Mouse (Mus musculus) heart, embryonic 10.5 days (tissue): Measurements from ENCODE around the gene Mmadhc. TPM values are rescaled to one million over a fixed set of nuclear protein-coding genes. Genes with fewer than 3 reads are reported as not detected.

Experiments
- DNase-seq: peaks from one replicate; pipeline ENCODE4 v3.0.0-alpha.2; 2017; ENCODE audit warnings: low spot score
- H3K27ac ChIP-seq: fragments of 300-500 bp; sonication (generic); 2 replicates; pipeline ENCODE4 v1.5.1; 2016; ENCODE audit warnings: mild to moderate bottlenecking
- H3K27me3 ChIP-seq: fragments of 300-500 bp; sonication (generic); 2 replicates; pipeline ENCODE4 v1.6.1; 2016; ENCODE audit warnings: mild to moderate bottlenecking; ENCODE audit not compliant: poor library complexity, insufficient read depth, severe bottlenecking
- H3K36me3 ChIP-seq: fragments of 300-500 bp; sonication (generic); 2 replicates; pipeline ENCODE4 v1.6.1; 2016; ENCODE audit warnings: mild to moderate bottlenecking, moderate library complexity
- H3K4me1 ChIP-seq: fragments of 300-500 bp; sonication (generic); 2 replicates; pipeline ENCODE4 v1.6.1; 2016; ENCODE audit warnings: mild to moderate bottlenecking
- H3K4me3 ChIP-seq: fragments of 300-500 bp; sonication (generic); 2 replicates; pipeline ENCODE4 v1.5.1; 2016; ENCODE audit warnings: mild to moderate bottlenecking, moderate library complexity
- H3K9me3 ChIP-seq: fragments of 300-500 bp; sonication (generic); 2 replicates; pipeline ENCODE4 v1.6.1; 2016; ENCODE audit warnings: mild to moderate bottlenecking, moderate library complexity
- WGBS: fragments of 180-500 bp; shearing (Covaris S2); methylation state at CpG from one replicate; pipeline ENCODE4 v1.1.7; 2016; 5-methylcytosine and 5-hydroxymethylcytosine counted together
- polyA plus RNA-seq: library from polyadenylated mRNA; unstranded; fragments of >200 nt; fragmentation: Nextera tagmentation; extraction: Ambion mirVana; gene quantifications from 2 replicates; pipeline ENCODE4 v1.2.1, GENCODE M21; 2016

Gene Mmadhc
- polyA plus RNA-seq, 1 experiment from 2014 or later, result 165 TPM

- H3K36me3 ChIP-seq, result peaks cover 27% of the 10 kb centered on the region
- H3K9me3 ChIP-seq, result no peaks in the 10 kb centered on the region
- no peak overlapping the region for H3K4me3 ChIP-seq
- peaks cover 17% of the 10 kb centered on the region for H3K4me1 ChIP-seq
- WGBS, result 82% methylated on average over 3 of the region's 3 CpGs
- DNase-seq, result no peak
- H3K27me3 ChIP-seq, result no peaks in the 10 kb centered on the region
- H3K27ac ChIP-seq, result no peak overlapping the region
These were observed 3.0 kb downstream of the Mmadhc start for GRCm38 (mm10) chr2:50293572-50293971.

- Histone ChIP-seq H3K4me3 (no peak overlapping the region), H3K27me3 (no peaks in the 10 kb centered on the region), H3K36me3 (peaks cover 44% of the 10 kb centered on the region), H3K27ac (no peak overlapping the region), H3K9me3 (no peaks in the 10 kb centered on the region), H3K4me1 (peaks cover 17% of the 10 kb centered on the region)
- DNase-seq, result no peak
- WGBS, result 56% methylated on average over 2 of the region's 2 CpGs
These were observed 4.7 kb downstream of the Mmadhc start for GRCm38 (mm10) chr2:50291901-50292300.

- H3K9me3 ChIP-seq, result no peaks in the 10 kb centered on the region
- no peaks in the 10 kb centered on the region for H3K27me3 ChIP-seq
- WGBS, result 95% methylated on average over 2 of the region's 2 CpGs
- H3K27ac ChIP-seq, result no peak overlapping the region
- peaks cover 17% of the 10 kb centered on the region for H3K4me1 ChIP-seq
- no peak overlapping the region for H3K4me3 ChIP-seq
- DNase-seq, result no peak
- H3K36me3 ChIP-seq, result peaks cover 54% of the 10 kb centered on the region
These were observed 5.8 kb downstream of the Mmadhc start for GRCm38 (mm10) chr2:50290754-50291153.

GRCm38 (mm10) chr2:50284781-50285180 lies 11.8 kb downstream of the Mmadhc start:
- WGBS, result 92% methylated on average over 3 of the region's 3 CpGs
- no peaks in the 10 kb centered on the region for H3K27me3 ChIP-seq
- no peak overlapping the region for H3K4me3 ChIP-seq
- no peaks in the 10 kb centered on the region for H3K4me1 ChIP-seq
- no peak for DNase-seq
- peaks cover 76% of the 10 kb centered on the region for H3K36me3 ChIP-seq
- no peaks in the 10 kb centered on the region for H3K9me3 ChIP-seq
- H3K27ac ChIP-seq, result no peak overlapping the region

- no peaks in the 10 kb centered on the region for H3K4me1 ChIP-seq
- 89% methylated on average over 5 of the region's 5 CpGs for WGBS
- no peaks in the 10 kb centered on the region for H3K9me3 ChIP-seq
- H3K4me3 ChIP-seq, result no peak overlapping the region
- peaks cover 79% of the 10 kb centered on the region for H3K36me3 ChIP-seq
- no peaks in the 10 kb centered on the region for H3K27me3 ChIP-seq
- DNase-seq, result no peak
- no peak overlapping the region for H3K27ac ChIP-seq
These were observed 12.6 kb downstream of the Mmadhc start for GRCm38 (mm10) chr2:50284040-50284439.

GRCm38 (mm10) chr2:50276715-50277114 lies 19.9 kb downstream of the Mmadhc start:
- Histone ChIP-seq H3K4me3 (no peak overlapping the region), H3K9me3 (no peaks in the 10 kb centered on the region), H3K4me1 (peaks cover 6% of the 10 kb centered on the region; the same call in 1 of the 2 replicates), H3K27me3 (no peaks in the 10 kb centered on the region), H3K27ac (no peak overlapping the region), H3K36me3 (peaks cover 40% of the 10 kb centered on the region)
- WGBS, result 60% methylated on average over 10 of the region's 10 CpGs
- no peak for DNase-seq

- H3K27me3 ChIP-seq, result no peaks in the 10 kb centered on the region
- H3K27ac ChIP-seq, result no peak overlapping the region
- peaks cover 6% of the 10 kb centered on the region; the same call in 1 of the 2 replicates for H3K4me1 ChIP-seq
- H3K9me3 ChIP-seq, result no peaks in the 10 kb centered on the region
- 74% methylated on average over 6 of the region's 6 CpGs for WGBS
- H3K36me3 ChIP-seq, result peaks cover 12% of the 10 kb centered on the region; the same call in 1 of the 2 replicates
- H3K4me3 ChIP-seq, result no peak overlapping the region
- no peak for DNase-seq
These were observed 23.2 kb downstream of the Mmadhc start for GRCm38 (mm10) chr2:50273415-50273814.

- DNase-seq, result no peak
- 35% methylated on average over 5 of the region's 5 CpGs for WGBS
- peaks cover 6% of the 10 kb centered on the region; the same call in 1 of the 2 replicates for H3K4me1 ChIP-seq
These were observed 24.4 kb downstream of the Mmadhc start for GRCm38 (mm10) chr2:50272165-50272564.

GRCm38 (mm10) chr2:50268514-50268913 lies 28.1 kb downstream of the Mmadhc start:
- Histone ChIP-seq H3K36me3 (no peaks in the 10 kb centered on the region), H3K27me3 (no peaks in the 10 kb centered on the region), H3K9me3 (no peaks in the 10 kb centered on the region), H3K4me1 (no peaks in the 10 kb centered on the region), H3K27ac (no peak overlapping the region), H3K4me3 (no peak overlapping the region)
- DNase-seq, result no peak
- WGBS, result 62% methylated on average over 2 of the region's 2 CpGs

More at GRCm38 (mm10) chr2:50272165-50272564, 24.4 kb downstream of the Mmadhc start:
- Histone ChIP-seq H3K9me3 (no peaks in the 10 kb centered on the region), H3K36me3 (peaks cover 8% of the 10 kb centered on the region; the same call in 1 of the 2 replicates), H3K27ac (no peak overlapping the region), H3K27me3 (no peaks in the 10 kb centered on the region), H3K4me3 (no peak overlapping the region)

GRCm38 (mm10) chr2:50267046-50267445 lies 29.6 kb downstream of the Mmadhc start:
- Histone ChIP-seq H3K27ac (no peak overlapping the region), H3K27me3 (no peaks in the 10 kb centered on the region), H3K9me3 (no peaks in the 10 kb centered on the region), H3K36me3 (no peaks in the 10 kb centered on the region), H3K4me3 (no peak overlapping the region), H3K4me1 (no peaks in the 10 kb centered on the region)
- DNase-seq, result no peak

GRCm38 (mm10) chr2:50265215-50265785 lies 31.3 kb downstream of the Mmadhc start:
- H3K27ac ChIP-seq, result no peak overlapping the region
- no peak for DNase-seq
- H3K9me3 ChIP-seq, result no peaks in the 10 kb centered on the region
- WGBS, result 36% methylated on average over 2 of the region's 2 CpGs
- H3K4me3 ChIP-seq, result no peak overlapping the region
- no peaks in the 10 kb centered on the region for H3K36me3 ChIP-seq
- H3K27me3 ChIP-seq, result no peaks in the 10 kb centered on the region
- H3K4me1 ChIP-seq, result no peaks in the 10 kb centered on the region

GRCm38 (mm10) chr2:50264059-50264458 lies 32.5 kb downstream of the Mmadhc start:
- DNase-seq, result no peak
- Histone ChIP-seq H3K27me3 (no peaks in the 10 kb centered on the region), H3K4me3 (no peak overlapping the region), H3K36me3 (no peaks in the 10 kb centered on the region), H3K9me3 (no peaks in the 10 kb centered on the region), H3K4me1 (no peaks in the 10 kb centered on the region), H3K27ac (no peak overlapping the region)
- WGBS, result 72% methylated on average over 6 of the region's 6 CpGs

- WGBS, result 86% methylated on average over 5 of the region's 5 CpGs
These were observed 41.6 kb downstream of the Mmadhc start for GRCm38 (mm10) chr2:50254955-50255354.

GRCm38 (mm10) chr2:50248551-50248950 lies 48.0 kb downstream of the Mmadhc start:
- DNase-seq, result no peak
- Histone ChIP-seq H3K36me3 (no peaks in the 10 kb centered on the region), H3K27ac (no peak overlapping the region), H3K4me1 (no peaks in the 10 kb centered on the region), H3K4me3 (no peak overlapping the region), H3K9me3 (no peaks in the 10 kb centered on the region), H3K27me3 (no peaks in the 10 kb centered on the region)
- 59% methylated on average over 3 of the region's 3 CpGs for WGBS

More at GRCm38 (mm10) chr2:50254955-50255354, 41.6 kb downstream of the Mmadhc start:
- Histone ChIP-seq H3K27me3 (no peaks in the 10 kb centered on the region), H3K36me3 (no peaks in the 10 kb centered on the region), H3K27ac (no peak overlapping the region), H3K4me1 (no peaks in the 10 kb centered on the region), H3K4me3 (no peak overlapping the region), H3K9me3 (no peaks in the 10 kb centered on the region)
- no peak for DNase-seq
